Mouse (Mus musculus): ENCODE measurements around the gene Dock6.

The Dock6 gene

DNA sequence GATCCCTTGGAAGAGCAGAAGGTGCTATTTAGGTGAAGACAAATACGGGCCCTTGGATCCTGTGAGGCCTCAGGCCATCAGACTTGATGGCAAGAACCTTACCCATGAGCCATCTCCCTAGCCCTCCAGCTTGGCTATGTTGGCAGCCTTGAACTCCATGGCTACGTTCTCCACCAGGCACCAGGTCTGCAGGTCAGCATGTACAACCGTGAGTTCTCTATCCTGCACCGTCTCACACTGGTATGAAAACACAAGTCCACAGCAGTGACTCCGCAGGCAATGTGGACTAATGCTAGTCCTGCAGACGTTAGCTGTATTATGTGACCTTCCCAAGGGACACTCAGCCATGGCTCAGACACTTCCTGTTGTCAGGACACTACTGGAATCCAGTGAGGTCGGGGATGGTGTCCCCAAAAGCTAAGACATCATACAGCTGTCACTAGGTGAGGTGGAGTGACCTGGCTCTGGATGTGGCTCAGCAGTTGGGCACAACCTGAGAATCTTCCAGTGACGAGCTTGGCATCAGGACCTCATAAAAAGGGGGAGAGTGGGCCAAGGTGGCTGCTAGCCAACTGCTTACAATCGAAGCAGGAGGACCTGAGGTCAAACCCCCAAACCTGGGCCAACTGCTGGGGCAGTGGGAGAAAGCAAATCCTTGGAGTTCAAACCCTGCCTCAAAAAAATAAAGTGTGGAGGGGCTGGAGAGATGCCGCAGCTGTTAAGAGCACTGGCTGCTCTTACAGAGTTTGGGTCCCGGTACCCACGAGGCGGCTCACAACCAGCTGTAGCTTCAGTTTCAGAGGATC, 97.7 kb downstream of the Dock6 start:
- in situ Hi-C loops (cut with MboI; ENCODE audit: unreplicated experiment in 2 of 2): no loop called here

DNA sequence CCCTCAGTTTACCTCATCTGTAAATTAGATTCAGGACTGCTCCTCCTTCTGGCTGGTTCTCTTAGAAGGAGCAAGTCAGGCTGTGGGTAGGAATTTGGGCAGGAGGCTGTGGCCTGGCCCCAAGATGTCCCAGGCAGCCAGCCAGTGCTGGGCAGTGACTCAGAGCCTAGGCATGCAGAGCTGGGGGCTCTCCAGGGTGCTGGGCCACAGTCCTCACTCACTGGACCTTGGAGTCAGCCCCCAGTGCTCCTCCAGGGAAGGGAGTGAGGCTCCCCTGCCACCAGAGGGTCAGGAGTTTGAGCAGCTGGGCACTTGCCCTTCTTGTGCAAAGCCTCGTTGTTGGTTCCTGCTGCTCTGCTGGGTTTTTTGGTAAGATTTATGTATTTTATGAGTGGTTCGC, 98.4 kb downstream of the Dock6 start:
- in situ Hi-C loops (cut with MboI; ENCODE audit: unreplicated experiment in 2 of 2): no loop called here

GRCm38 (mm10) chr9:21752252-21752792, 100.1 kb downstream of the Dock6 start:
- in situ Hi-C loops (cut with MboI; ENCODE audit: unreplicated experiment in 2 of 2): no loop called here

- in situ Hi-C loops (cut with MboI; ENCODE audit: unreplicated experiment in 2 of 2): no loop called here
Observed at GRCm38 (mm10) chr9:21751347-21751746, 101.1 kb downstream of the Dock6 start.

DNA sequence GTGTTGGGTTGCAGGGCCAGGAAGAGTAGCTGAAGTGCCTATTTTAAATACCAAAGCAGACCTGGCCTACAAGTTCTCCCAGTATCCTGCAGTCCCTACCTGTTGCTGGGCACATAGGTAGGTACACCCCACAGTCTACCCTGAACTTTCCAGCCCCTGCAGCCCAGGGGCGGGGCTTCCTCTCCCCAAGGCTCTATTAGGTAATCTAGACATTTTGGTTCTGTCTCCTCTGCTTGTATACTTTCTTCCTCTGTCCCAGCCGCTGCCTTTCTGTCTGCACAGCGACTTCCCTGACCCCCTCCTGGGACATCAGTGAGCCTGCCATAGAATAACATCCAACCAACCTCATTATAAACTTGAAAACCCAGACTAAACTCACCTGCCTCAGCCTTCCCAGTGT, 102.1 kb downstream of the Dock6 start:
- in situ Hi-C loops (cut with MboI; ENCODE audit: unreplicated experiment in 2 of 2): no loop called here

Data from v-Abl transformed pro-B cells (cell line).